ENCODE assay signal across 8 mouse cellular contexts in genomic region chr1:132374140-132374872, GRCm38 (mm10). TPM values are rescaled to one million over a fixed set of nuclear protein-coding genes. Genes with fewer than 3 reads are reported as not detected.
DNase-seq lines count a peak whose midpoint lies in the region; ATAC-seq lines count a peak whose summit lies in the region.

No protein-coding gene starts in this region.

- H3K9ac ChIP-seq in heart, embryonic 14.5 days (ENCODE audit: low read length): no peak overlapping the region; the same call in 1 of the 2 replicates
- H3K9ac ChIP-seq in midbrain, embryonic 14.5 days (replicated peaks; ENCODE audit: low read length): no peak overlapping the region

- peak; percentile 55 for ATAC-seq in heart, embryonic 14.5 days (ENCODE audit: insufficient number of reproducible peaks, insufficient read depth, low FRiP score, low read depth)
- ATAC-seq in midbrain, embryonic 14.5 days (ENCODE audit: low FRiP score, low TSS enrichment): peak; percentile 14; the same call in 1 of the 2 replicates

- 25% methylated on average over 5 of the region's 5 CpGs for WGBS in heart, embryonic 14.5 days
- 33% methylated on average over 5 of the region's 5 CpGs for WGBS in limb, embryonic 10.5 days
- WGBS in midbrain, embryonic 14.5 days: 51% methylated on average over 5 of the region's 5 CpGs

- H3K4me1 ChIP-seq in heart, embryonic 14.5 days (ENCODE audit: control insufficient read depth in 2 of 2, insufficient read depth in 2 of 2, low read length in 2 of 2): peaks cover 51 to 74% of the 10 kb centered on the region in 2 experiments
- peaks cover 42% of the 10 kb centered on the region for H3K4me1 ChIP-seq in limb, embryonic 10.5 days
- H3K4me1 ChIP-seq in midbrain, embryonic 14.5 days (ENCODE audit: control insufficient read depth, insufficient read depth, low read length): peaks cover 61% of the 10 kb centered on the region

- no peaks in the 10 kb centered on the region for H3K27me3 ChIP-seq in heart, embryonic 14.5 days (ENCODE audit: control insufficient read depth, insufficient read depth, low read length)
- no peaks in the 10 kb centered on the region for H3K27me3 ChIP-seq in limb, embryonic 10.5 days (ENCODE audit: low read depth, poor library complexity, severe bottlenecking)
- no peaks in the 10 kb centered on the region for H3K27me3 ChIP-seq in midbrain, embryonic 14.5 days (ENCODE audit: control insufficient read depth, insufficient read depth, low read length)

- H3K27ac ChIP-seq in heart, embryonic 14.5 days (replicated peaks in 1 of 2; ENCODE audit: control insufficient read depth in 1 of 2, insufficient read depth in 1 of 2, low read depth in 2 of 2, low read length in 2 of 2): peak overlapping the region; percentile 59 to 69
- peak overlapping the region; percentile 46; the same call in 1 of the 2 replicates for H3K27ac ChIP-seq in limb, embryonic 10.5 days
- peak overlapping the region; percentile 89 for H3K27ac ChIP-seq in midbrain, embryonic 14.5 days (replicated peaks; ENCODE audit: low read depth, low read length)

- H3K4me3 ChIP-seq in heart, embryonic 14.5 days (ENCODE audit: control insufficient read depth in 1 of 2, insufficient read depth in 1 of 2, low read depth in 1 of 2, low read length in 2 of 2): no peak overlapping the region
- H3K4me3 ChIP-seq in limb, embryonic 10.5 days: no peak overlapping the region
- no peak overlapping the region for H3K4me3 ChIP-seq in midbrain, embryonic 14.5 days (replicated peaks; ENCODE audit: low read depth, low read length)

- H3K9me3 ChIP-seq in heart, embryonic 14.5 days (ENCODE audit: control insufficient read depth, low read length): no peaks in the 10 kb centered on the region
- no peaks in the 10 kb centered on the region for H3K9me3 ChIP-seq in limb, embryonic 10.5 days (replicated peaks)
- H3K9me3 ChIP-seq in midbrain, embryonic 14.5 days (ENCODE audit: control insufficient read depth, low read length): no peaks in the 10 kb centered on the region

- DNase-seq in cerebellum, adult 9-11 months: peak; percentile 64
- no peak for DNase-seq in cerebellum, postnatal 36 days
- DNase-seq in MN1 (ENCODE audit: low spot score): peak; percentile 64
- DNase-seq in limb, embryonic 10.5 days (ENCODE audit: low spot score): no peak
- DNase-seq in midbrain, embryonic 14.5 days: peak; percentile 66
- no peak for DNase-seq in c-Kit-positive CD71-positive TER-119-positive erythroid progenitor cells, embryonic 14.5 days (ENCODE audit: low spot score)
- DNase-seq in thymus, postnatal 25 days: no peak

- peak overlapping the region; percentile 34 for H3K4me2 ChIP-seq in heart, embryonic 14.5 days (ENCODE audit: low read length)
- no peak overlapping the region for H3K4me2 ChIP-seq in midbrain, embryonic 14.5 days (ENCODE audit: low read length)

- peaks cover 30% of the 10 kb centered on the region for H3K36me3 ChIP-seq in heart, embryonic 14.5 days (ENCODE audit: control insufficient read depth, insufficient read depth, low read length)
- peaks cover 79% of the 10 kb centered on the region for H3K36me3 ChIP-seq in limb, embryonic 10.5 days
- peaks cover 42% of the 10 kb centered on the region for H3K36me3 ChIP-seq in midbrain, embryonic 14.5 days (ENCODE audit: control insufficient read depth, insufficient read depth, low read length)

RNA-seq across cellular contexts. Expression of gene Tmcc2, which starts 16.8 kb away (rescaled TPM):
- 8.1 and 10.1 TPM in 2 replicates for polyA plus RNA-seq in heart, embryonic 14.5 days (2014; fragmentation: Nextera tagmentation; extraction: Ambion mirVana)
- polyA plus RNA-seq in limb, embryonic 10.5 days (2016; fragmentation: Nextera tagmentation; extraction: Ambion mirVana): 7.6 and 8.0 TPM in 2 replicates
- 28.4 and 29.1 TPM in 2 replicates for polyA plus RNA-seq in midbrain, embryonic 14.5 days (2014; fragmentation: Nextera tagmentation; extraction: Ambion mirVana)

RNA-seq across cellular contexts. Expression of gene Dstyk, which starts 43.0 kb away (rescaled TPM):
- polyA plus RNA-seq in heart, embryonic 14.5 days (2014; fragmentation: Nextera tagmentation; extraction: Ambion mirVana): 11.4 and 12.2 TPM in 2 replicates
- polyA plus RNA-seq in limb, embryonic 10.5 days (2016; fragmentation: Nextera tagmentation; extraction: Ambion mirVana): 13.3 and 15.9 TPM in 2 replicates
- 10.6 and 11.4 TPM in 2 replicates for polyA plus RNA-seq in midbrain, embryonic 14.5 days (2014; fragmentation: Nextera tagmentation; extraction: Ambion mirVana)

RNA-seq across cellular contexts. Expression of gene Nuak2, which starts 58.4 kb away (rescaled TPM):
- 1.5 and 2.2 TPM in 2 replicates for polyA plus RNA-seq in heart, embryonic 14.5 days (2014; fragmentation: Nextera tagmentation; extraction: Ambion mirVana)
- polyA plus RNA-seq in limb, embryonic 10.5 days (2016; fragmentation: Nextera tagmentation; extraction: Ambion mirVana): 0.84 and 0.92 TPM in 2 replicates
- 22.3 and 38.0 TPM in 2 replicates for polyA plus RNA-seq in midbrain, embryonic 14.5 days (2014; fragmentation: Nextera tagmentation; extraction: Ambion mirVana)

Comparison
In these comparisons a context has a peak if more than half of its experiments do, and no peak if none do; other contexts are left out.
1. DNase-seq: peak in cerebellum, adult 9-11 months (single experiment), MN1 (single experiment) and midbrain, embryonic 14.5 days (single experiment); none in cerebellum, postnatal 36 days (0 of 2), limb, embryonic 10.5 days (single experiment), c-Kit-positive CD71-positive TER-119-positive erythroid progenitor cells, embryonic 14.5 days (single experiment) and thymus, postnatal 25 days (single experiment).
2. Peak in every context shown above with its lines, with median percentiles within 50 percentile points of each other: H3K27ac ChIP-seq.